28 mouse cellular contexts compared by ENCODE assay signal in genomic region chr15:103354690-103355089, GRCm38 (mm10). TPM values are rescaled to one million over a fixed set of nuclear protein-coding genes. Genes with fewer than 3 reads are reported as not detected.
A peak's percentile ranks its signal among the peaks of the same experiment; 100 is the strongest.
DNase-seq lines count a peak whose midpoint lies in the region; ATAC-seq and TF ChIP-seq lines count a peak whose summit lies in the region.
"Had no signal": no experiment of that assay in that cellular context is flagged by ENCODE, and none has a peak within 500 bp of the region (broad histone marks: within the 10 kb centered on the region; RNA-seq: fewer than 3 reads in every experiment).

No protein-coding gene starts in this region.

- H3K27ac ChIP-seq in heart, embryonic 10.5 days: peak overlapping the region; percentile 78
- H3K27ac ChIP-seq in CH12.LX (ENCODE audit: insufficient read depth, low read depth): no peak overlapping the region
- H3K27ac ChIP-seq in forebrain, embryonic 16.5 days (ENCODE audit: low read length): no peak overlapping the region
- H3K27ac ChIP-seq: forebrain, embryonic 10.5 days; hindbrain, postnatal 0 days; liver, embryonic 14.5 days; midbrain, embryonic 13.5 days; stomach, postnatal 0 days had no signal

- H3K9ac ChIP-seq in CH12.LX (ENCODE audit: insufficient read depth, low read depth): no peak overlapping the region
- no peak overlapping the region for H3K9ac ChIP-seq in forebrain, embryonic 16.5 days (replicated peaks; ENCODE audit: low read depth, low read length)
- H3K9ac ChIP-seq: forebrain, postnatal 0 days; liver, embryonic 14.5 days; lung, embryonic 14.5 days; midbrain, embryonic 13.5 days had no signal

- peaks cover 61% of the 10 kb centered on the region for H3K4me1 ChIP-seq in heart, embryonic 10.5 days
- peaks cover 29 to 79% of the 10 kb centered on the region in 2 experiments for H3K4me1 ChIP-seq in CH12.LX (ENCODE audit: control insufficient read depth in 1 of 2, insufficient read depth in 2 of 2)
- H3K4me1 ChIP-seq in forebrain, embryonic 16.5 days (replicated peaks; ENCODE audit: control insufficient read depth, insufficient read depth, low read length): no peaks in the 10 kb centered on the region
- H3K4me1 ChIP-seq: midbrain, embryonic 13.5 days had no signal

- in situ Hi-C loops in CH12.LX (cut with MboI; ENCODE audit: low pct_ligation_motif_present, low pct_unique_long_range_greater_than_20kb, low sequenced_read_pairs): loop anchor here (5.0 kb wide), 2 partner anchors 33 to 88 kb away; no protein-coding TSS in a partner anchor

- H3K79me2 ChIP-seq in CH12.LX (replicated peaks; ENCODE audit: control insufficient read depth, extremely low read depth, insufficient read depth, poor library complexity, severe bottlenecking): no peaks in the 10 kb centered on the region

- 75% methylated on average over 2 of the region's 2 CpGs for WGBS in heart, embryonic 10.5 days
- WGBS in forebrain, embryonic 16.5 days: 93% methylated on average over 2 of the region's 2 CpGs

- peaks cover 89% of the 10 kb centered on the region for H3K36me3 ChIP-seq in heart, embryonic 10.5 days
- H3K36me3 ChIP-seq in CH12.LX (replicated peaks in 1 of 2; ENCODE audit: control insufficient read depth in 1 of 2, insufficient read depth in 1 of 2, low read length in 1 of 2): peaks cover 0 to 14% of the 10 kb centered on the region in 2 experiments
- no peaks in the 10 kb centered on the region for H3K36me3 ChIP-seq in forebrain, embryonic 16.5 days (ENCODE audit: control insufficient read depth, insufficient read depth)
- H3K36me3 ChIP-seq: midbrain, embryonic 13.5 days had no signal

- dilution Hi-C loops in CH12.LX (cut with MboI; ENCODE audit: extremely low pct_ligation_motif_present, extremely low pct_unique_long_range_greater_than_20kb, low sequenced_read_pairs): no loop called here

- no peak for TF ChIP-seq POLR2A in CH12.LX (IDR thresholded peaks at IDR 0.05; ENCODE audit: low read depth, low read length)

- H3K4me3 ChIP-seq in heart, embryonic 10.5 days: no peak overlapping the region
- H3K4me3 ChIP-seq in CH12.LX (replicated peaks in 1 of 3; ENCODE audit: low read depth in 2 of 3, low read length in 2 of 3, poor library complexity in 1 of 3): no peak overlapping the region
- H3K4me3 ChIP-seq in forebrain, embryonic 16.5 days (replicated peaks; ENCODE audit: low read length): no peak overlapping the region
- H3K4me3 ChIP-seq: forebrain, embryonic 10.5 days; megakaryocyte, embryonic 14.5 days; midbrain, embryonic 13.5 days had no signal

- TF ChIP-seq CTCF in CH12.LX (conservative IDR thresholded peaks at IDR 0.05 in 1 of 2, IDR thresholded peaks at IDR 0.05 in 1 of 2; ENCODE audit: low read depth in 2 of 2, low read length in 2 of 2): no peak

- H3K9me3 ChIP-seq in heart, embryonic 10.5 days: no peaks in the 10 kb centered on the region
- H3K9me3 ChIP-seq in CH12.LX (replicated peaks; ENCODE audit: low read length): no peaks in the 10 kb centered on the region
- H3K9me3 ChIP-seq in forebrain, embryonic 16.5 days (ENCODE audit: control insufficient read depth, low read length): no peaks in the 10 kb centered on the region
- H3K9me3 ChIP-seq: forebrain, embryonic 10.5 days; G1E; megakaryocyte, embryonic 14.5 days; midbrain, embryonic 13.5 days had no signal

- intact Hi-C loops in heart, postnatal 25 days (cut with DNase I): no loop called here

- H3K4me2 ChIP-seq in CH12.LX (ENCODE audit: insufficient read depth, low read depth, poor library complexity, severe bottlenecking): no peak overlapping the region
- no peak overlapping the region for H3K4me2 ChIP-seq in forebrain, embryonic 16.5 days (ENCODE audit: low read length)
- H3K4me2 ChIP-seq: lung, embryonic 14.5 days; midbrain, embryonic 13.5 days had no signal

- TF ChIP-seq RAD21 in CH12.LX (IDR thresholded peaks at IDR 0.05; ENCODE audit: low read depth, low read length): no peak

- no peak for DNase-seq in heart, embryonic 10.5 days (ENCODE audit: low spot score)
- DNase-seq in heart, postnatal 25 days (ENCODE audit: low spot score): no peak
- DNase-seq in CH12.LX (ENCODE audit: extremely low read depth): no peak
- DNase-seq in cerebellum, adult 11-12 months: peak; percentile 89
- DNase-seq in cerebellum, postnatal 10 days: peak; percentile 78 to 86
- DNase-seq in kidney, postnatal 14 days: no peak
- no peak for DNase-seq in kidney, postnatal 25 days
- DNase-seq: adrenal gland, adult 2 months; forebrain, postnatal 0 days; gastrocnemius, postnatal 25 days; kidney, adult 9 months; kidney, postnatal 36 days; layer of hippocampus, adult 9-11 months; lung, embryonic 14.5 days; right cerebral cortex, postnatal 14 days had no signal

- no peak for TF ChIP-seq EP300 in CH12.LX (IDR thresholded peaks at IDR 0.05; ENCODE audit: low read length)

- H3K27me3 ChIP-seq in heart, embryonic 10.5 days (ENCODE audit: insufficient read depth, poor library complexity, severe bottlenecking): no peaks in the 10 kb centered on the region
- no peaks in the 10 kb centered on the region for H3K27me3 ChIP-seq in CH12.LX (replicated peaks)
- no peaks in the 10 kb centered on the region for H3K27me3 ChIP-seq in forebrain, embryonic 16.5 days (replicated peaks; ENCODE audit: control insufficient read depth, insufficient read depth, low read length)
- H3K27me3 ChIP-seq: megakaryocyte, embryonic 14.5 days; midbrain, embryonic 13.5 days; Patski had no signal

- no peak for ATAC-seq in forebrain, embryonic 16.5 days
- ATAC-seq: forebrain, postnatal 0 days; hindbrain, postnatal 0 days; intestine, embryonic 16.5 days; midbrain, embryonic 13.5 days; Patski had no signal

TF ChIP-seq in CH12.LX, 34 proteins besides CTCF, POLR2A, EP300 and RAD21:
- no peak for TF ChIP-seq NELFE (IDR thresholded peaks at IDR 0.05; ENCODE audit: low read depth, low read length)
- TF ChIP-seq IRF4 (IDR thresholded peaks at IDR 0.05; ENCODE audit: low read depth, low read length): 0 out of 2 replicates have a peak, but pooled peaks have one; percentile 18

RNA-seq across cellular contexts. Expression of gene Itga5, which starts 11.9 kb away (rescaled TPM):
- 60.6 and 98.7 TPM in 2 replicates for polyA plus RNA-seq in heart, embryonic 10.5 days (2016; fragmentation: Nextera tagmentation; extraction: Ambion mirVana)
- 10 to 100 TPM; 48.1 to 48.2 TPM for total RNA-seq in heart, postnatal 25 days (2021)
- total RNA-seq in CH12.LX (2012; rRNA removed) (0.17 and 0.21 TPM in 2 replicates), CH12.LX (2014; rRNA removed) (0.07 and 0.28 TPM in 2 replicates)
- 1.6 and 1.8 TPM in 2 replicates for polyA plus RNA-seq in CH12.LX (2012; ENCODE audit: insufficient read length, low read depth)
- polyA plus RNA-seq in forebrain, embryonic 16.5 days (2015; fragmentation: Nextera tagmentation; extraction: Ambion mirVana): 6.7 and 7.9 TPM in 2 replicates

RNA-seq across cellular contexts. Expression of gene Zfp385a, which starts 14.8 kb away (rescaled TPM):
- 8.9 and 15.8 TPM in 2 replicates for polyA plus RNA-seq in heart, embryonic 10.5 days (2016; fragmentation: Nextera tagmentation; extraction: Ambion mirVana)
- total RNA-seq in heart, postnatal 25 days (2021): 10 to 100 TPM; 12.5 to 13.7 TPM
- total RNA-seq in CH12.LX (2012; rRNA removed) (2.7 and 3.1 TPM in 2 replicates), CH12.LX (2014; rRNA removed) (1.0 and 1.2 TPM in 2 replicates)
- polyA plus RNA-seq in CH12.LX (2012; ENCODE audit: insufficient read length, low read depth): 45.2 and 59.9 TPM in 2 replicates
- 12.2 and 13.1 TPM in 2 replicates for polyA plus RNA-seq in forebrain, embryonic 16.5 days (2015; fragmentation: Nextera tagmentation; extraction: Ambion mirVana)

RNA-seq across cellular contexts. Expression of gene Gpr84, which starts 44.3 kb away (rescaled TPM):
- polyA plus RNA-seq in heart, embryonic 10.5 days (2016; fragmentation: Nextera tagmentation; extraction: Ambion mirVana): 0.35 TPM in 1 of 2 replicates, not detected in the other
- not detected for total RNA-seq in heart, postnatal 25 days (2021)
- total RNA-seq in CH12.LX (2012; rRNA removed): 0.25 and 0.42 TPM in 2 replicates
- 0.26 and 0.66 TPM in 2 replicates for total RNA-seq in CH12.LX (2014; rRNA removed)
- 0.79 and 1.4 TPM in 2 replicates for polyA plus RNA-seq in CH12.LX (2012; ENCODE audit: insufficient read length, low read depth)
- polyA plus RNA-seq in forebrain, embryonic 16.5 days (2015; fragmentation: Nextera tagmentation; extraction: Ambion mirVana): 0.24 and 0.73 TPM in 2 replicates
- total RNA-seq: adrenal gland, adult 2 months; adrenal gland, postnatal 4 days; G1E; gastrocnemius, postnatal 25 days had no signal
- polyA plus RNA-seq: embryonic facial prominence, embryonic 11.5 days; G1E; lung, embryonic 14.5 days; Patski; thymus, postnatal 0 days had no signal

Comparison
In these comparisons a context has a peak if more than half of its experiments do, and no peak if none do; other contexts are left out.
1. DNase-seq: peak in cerebellum, adult 11-12 months (single experiment) and cerebellum, postnatal 10 days (2 of 2); none in heart, embryonic 10.5 days (single experiment), heart, postnatal 25 days (single experiment), CH12.LX (single experiment), kidney, postnatal 14 days (single experiment) and kidney, postnatal 25 days (0 of 2).